Mouse (Mus musculus): ENCODE measurements around the gene Golt1a. TPM values are rescaled to one million over a fixed set of nuclear protein-coding genes. Genes with fewer than 3 reads are reported as not detected.
A peak's percentile ranks its signal among the peaks of the same experiment; 100 is the strongest.

Gene Golt1a
- polyA plus RNA-seq, 1 experiment from 2014 or later, result not detected

- H3K4me3 ChIP-seq (ENCODE audit: low read depth, low read length), result no peak overlapping the region
- H3K36me3 ChIP-seq (ENCODE audit: control insufficient read depth, insufficient read depth, low read length), result no peaks in the 10 kb centered on the region
- H3K4me1 ChIP-seq (ENCODE audit: control insufficient read depth, insufficient read depth, low read length), result no peaks in the 10 kb centered on the region
- no peaks in the 10 kb centered on the region for H3K27me3 ChIP-seq (ENCODE audit: control insufficient read depth, insufficient read depth, low read length)
- ATAC-seq (ENCODE audit: low read depth), result no peak
- H3K9me3 ChIP-seq (ENCODE audit: control insufficient read depth, low read length), result no peaks in the 10 kb centered on the region
- H3K9ac ChIP-seq (replicated peaks; ENCODE audit: low read depth, low read length), result no peak overlapping the region
- H3K27ac ChIP-seq (ENCODE audit: low read depth, low read length), result no peak overlapping the region
- WGBS, result 24% methylated on average over 8 of the region's 8 CpGs
- no peak overlapping the region for H3K4me2 ChIP-seq (ENCODE audit: low read depth, low read length)
Measured at GRCm38 (mm10) chr1:133314364-133314763, 4.8 kb downstream of the Golt1a start.

- no peak for ATAC-seq (ENCODE audit: low read depth)
- Histone ChIP-seq H3K9ac (replicated peaks; ENCODE audit: low read depth, low read length) (no peak overlapping the region), H3K4me2 (ENCODE audit: low read depth, low read length) (no peak overlapping the region), H3K4me3 (ENCODE audit: low read depth, low read length) (no peak overlapping the region), H3K9me3 (ENCODE audit: control insufficient read depth, low read length) (no peaks in the 10 kb centered on the region), H3K27me3 (ENCODE audit: control insufficient read depth, insufficient read depth, low read length) (no peaks in the 10 kb centered on the region), H3K36me3 (ENCODE audit: control insufficient read depth, insufficient read depth, low read length) (no peaks in the 10 kb centered on the region), H3K4me1 (ENCODE audit: control insufficient read depth, insufficient read depth, low read length) (no peaks in the 10 kb centered on the region), H3K27ac (ENCODE audit: low read depth, low read length) (no peak overlapping the region)
- 82% methylated on average over 6 of the region's 6 CpGs for WGBS
Measured at GRCm38 (mm10) chr1:133315775-133316174, 6.2 kb downstream of the Golt1a start.

GRCm38 (mm10) chr1:133316577-133316976, 7.0 kb downstream of the Golt1a start:
- H3K4me2 ChIP-seq (ENCODE audit: low read depth, low read length), result no peak overlapping the region
- WGBS, result 85% methylated on average over 4 of the region's 4 CpGs
- no peak overlapping the region for H3K9ac ChIP-seq (replicated peaks; ENCODE audit: low read depth, low read length)
- H3K9me3 ChIP-seq (ENCODE audit: control insufficient read depth, low read length), result no peaks in the 10 kb centered on the region
- no peaks in the 10 kb centered on the region for H3K27me3 ChIP-seq (ENCODE audit: control insufficient read depth, insufficient read depth, low read length)
- H3K4me3 ChIP-seq (ENCODE audit: low read depth, low read length), result no peak overlapping the region
- no peaks in the 10 kb centered on the region for H3K36me3 ChIP-seq (ENCODE audit: control insufficient read depth, insufficient read depth, low read length)
- no peak for ATAC-seq (ENCODE audit: low read depth)
- no peak overlapping the region for H3K27ac ChIP-seq (ENCODE audit: low read depth, low read length)
- H3K4me1 ChIP-seq (ENCODE audit: control insufficient read depth, insufficient read depth, low read length), result no peaks in the 10 kb centered on the region

GRCm38 (mm10) chr1:133317149-133317548, 7.5 kb downstream of the Golt1a start:
- Histone ChIP-seq H3K27me3 (ENCODE audit: control insufficient read depth, insufficient read depth, low read length) (no peaks in the 10 kb centered on the region), H3K36me3 (ENCODE audit: control insufficient read depth, insufficient read depth, low read length) (no peaks in the 10 kb centered on the region), H3K4me2 (ENCODE audit: low read depth, low read length) (no peak overlapping the region), H3K4me3 (ENCODE audit: low read depth, low read length) (no peak overlapping the region), H3K27ac (ENCODE audit: low read depth, low read length) (no peak overlapping the region), H3K4me1 (ENCODE audit: control insufficient read depth, insufficient read depth, low read length) (no peaks in the 10 kb centered on the region), H3K9me3 (ENCODE audit: control insufficient read depth, low read length) (no peaks in the 10 kb centered on the region), H3K9ac (replicated peaks; ENCODE audit: low read depth, low read length) (no peak overlapping the region)
- 88% methylated on average over 1 of the region's 1 CpGs for WGBS
- ATAC-seq (ENCODE audit: low read depth), result no peak

- Histone ChIP-seq H3K27ac (ENCODE audit: low read depth, low read length) (no peak within 1 kb of the TSS), H3K4me1 (ENCODE audit: control insufficient read depth, insufficient read depth, low read length) (no peaks in the 10 kb centered on the region), H3K9ac (replicated peaks; ENCODE audit: low read depth, low read length) (no peak within 1 kb of the TSS), H3K9me3 (ENCODE audit: control insufficient read depth, low read length) (no peaks in the 10 kb centered on the region), H3K4me3 (ENCODE audit: low read depth, low read length) (no peak within 1 kb of the TSS), H3K27me3 (ENCODE audit: control insufficient read depth, insufficient read depth, low read length) (no peaks in the 10 kb centered on the region), H3K36me3 (ENCODE audit: control insufficient read depth, insufficient read depth, low read length) (no peaks in the 10 kb centered on the region), H3K4me2 (ENCODE audit: low read depth, low read length) (no peak within 1 kb of the TSS)
- 79% methylated on average over 13 of the region's 13 CpGs for WGBS
- ATAC-seq (ENCODE audit: low read depth), result no peak
Measured at GRCm38 (mm10) chr1:133321267-133321925, 11.8 kb downstream of the Golt1a start, which contains the start of gene Kiss1. Gene Kiss1 (plus strand): TSS chr1:133321875.

- H3K4me1 ChIP-seq (ENCODE audit: control insufficient read depth, insufficient read depth, low read length), result no peaks in the 10 kb centered on the region
- no peaks in the 10 kb centered on the region for H3K9me3 ChIP-seq (ENCODE audit: control insufficient read depth, low read length)
- no peak overlapping the region for H3K4me3 ChIP-seq (ENCODE audit: low read depth, low read length)
- no peak overlapping the region for H3K9ac ChIP-seq (replicated peaks; ENCODE audit: low read depth, low read length)
- no peaks in the 10 kb centered on the region for H3K27me3 ChIP-seq (ENCODE audit: control insufficient read depth, insufficient read depth, low read length)
- no peaks in the 10 kb centered on the region for H3K36me3 ChIP-seq (ENCODE audit: control insufficient read depth, insufficient read depth, low read length)
- no peak overlapping the region for H3K27ac ChIP-seq (ENCODE audit: low read depth, low read length)
- H3K4me2 ChIP-seq (ENCODE audit: low read depth, low read length), result no peak overlapping the region
- 0 out of 2 replicates have a peak, but pooled peaks have one; percentile 31 for ATAC-seq (ENCODE audit: low read depth)
- WGBS, result 47% methylated on average over 5 of the region's 5 CpGs
Measured at GRCm38 (mm10) chr1:133323333-133323732, 13.7 kb downstream of the Golt1a start.

GRCm38 (mm10) chr1:133325951-133326350, 16.4 kb downstream of the Golt1a start:
- no peak overlapping the region for H3K9ac ChIP-seq (replicated peaks; ENCODE audit: low read depth, low read length)
- H3K9me3 ChIP-seq (ENCODE audit: control insufficient read depth, low read length), result no peaks in the 10 kb centered on the region
- WGBS, result 82% methylated on average over 8 of the region's 8 CpGs
- no peaks in the 10 kb centered on the region for H3K36me3 ChIP-seq (ENCODE audit: control insufficient read depth, insufficient read depth, low read length)
- H3K4me3 ChIP-seq (ENCODE audit: low read depth, low read length), result no peak overlapping the region
- no peaks in the 10 kb centered on the region for H3K27me3 ChIP-seq (ENCODE audit: control insufficient read depth, insufficient read depth, low read length)
- no peak for ATAC-seq (ENCODE audit: low read depth)
- H3K4me1 ChIP-seq (ENCODE audit: control insufficient read depth, insufficient read depth, low read length), result peaks cover 6% of the 10 kb centered on the region
- H3K4me2 ChIP-seq (ENCODE audit: low read depth, low read length), result no peak overlapping the region
- H3K27ac ChIP-seq (ENCODE audit: low read depth, low read length), result no peak overlapping the region

GRCm38 (mm10) chr1:133327094-133327493, 17.5 kb downstream of the Golt1a start:
- WGBS, result 69% methylated on average over 5 of the region's 5 CpGs
- no peak for ATAC-seq (ENCODE audit: low read depth)
- no peaks in the 10 kb centered on the region for H3K36me3 ChIP-seq (ENCODE audit: control insufficient read depth, insufficient read depth, low read length)

GRCm38 (mm10) chr1:133328299-133328795, 18.7 kb downstream of the Golt1a start:
- H3K4me2 ChIP-seq (ENCODE audit: low read depth, low read length), result no peak overlapping the region
- no peaks in the 10 kb centered on the region for H3K36me3 ChIP-seq (ENCODE audit: control insufficient read depth, insufficient read depth, low read length)
- H3K4me1 ChIP-seq (ENCODE audit: control insufficient read depth, insufficient read depth, low read length), result peaks cover 12% of the 10 kb centered on the region
- 54% methylated on average over 6 of the region's 6 CpGs for WGBS
- H3K4me3 ChIP-seq (ENCODE audit: low read depth, low read length), result no peak overlapping the region
- H3K27me3 ChIP-seq (ENCODE audit: control insufficient read depth, insufficient read depth, low read length), result no peaks in the 10 kb centered on the region
- H3K9ac ChIP-seq (replicated peaks; ENCODE audit: low read depth, low read length), result no peak overlapping the region
- no peaks in the 10 kb centered on the region for H3K9me3 ChIP-seq (ENCODE audit: control insufficient read depth, low read length)
- no peak for ATAC-seq (ENCODE audit: low read depth)
- no peak overlapping the region for H3K27ac ChIP-seq (ENCODE audit: low read depth, low read length)

More at GRCm38 (mm10) chr1:133327094-133327493, 17.5 kb downstream of the Golt1a start:
- H3K4me2 ChIP-seq (ENCODE audit: low read depth, low read length), result no peak overlapping the region
- no peak overlapping the region for H3K9ac ChIP-seq (replicated peaks; ENCODE audit: low read depth, low read length)
- no peaks in the 10 kb centered on the region for H3K9me3 ChIP-seq (ENCODE audit: control insufficient read depth, low read length)
- no peaks in the 10 kb centered on the region for H3K27me3 ChIP-seq (ENCODE audit: control insufficient read depth, insufficient read depth, low read length)
- peaks cover 12% of the 10 kb centered on the region for H3K4me1 ChIP-seq (ENCODE audit: control insufficient read depth, insufficient read depth, low read length)
- no peak overlapping the region for H3K27ac ChIP-seq (ENCODE audit: low read depth, low read length)
- H3K4me3 ChIP-seq (ENCODE audit: low read depth, low read length), result no peak overlapping the region

All from neural tube, embryonic 14.5 days (tissue).